In genomic region chr7:78990302-78991038, GRCm38 (mm10) we compare ENCODE assay signal across 8 mouse cellular contexts.
DNase-seq lines count a peak whose midpoint lies in the region; ATAC-seq and TF ChIP-seq lines count a peak whose summit lies in the region.

No protein-coding gene starts in this region.

- H3K9me3 ChIP-seq in kidney, embryonic 15.5 days (replicated peaks): no peaks in the 10 kb centered on the region
- no peaks in the 10 kb centered on the region for H3K9me3 ChIP-seq in forebrain, embryonic 11.5 days (ENCODE audit: control insufficient read depth, low read length)
- H3K9me3 ChIP-seq in kidney, postnatal 0 days (replicated peaks; ENCODE audit: low read length): no peaks in the 10 kb centered on the region
- no peaks in the 10 kb centered on the region for H3K9me3 ChIP-seq in neural tube, embryonic 11.5 days (ENCODE audit: control insufficient read depth, low read length)

- intact Hi-C loops in left cerebral cortex, postnatal 14 days (cut with DNase I): no loop called here

- peak overlapping the region; percentile 39; the same call in 1 of the 2 replicates for H3K9ac ChIP-seq in kidney, embryonic 15.5 days
- H3K9ac ChIP-seq in forebrain, embryonic 11.5 days (ENCODE audit: low read length): peak overlapping the region; percentile 66
- peak overlapping the region; percentile 31 for H3K9ac ChIP-seq in kidney, postnatal 0 days (ENCODE audit: low read depth, low read length)
- H3K9ac ChIP-seq in neural tube, embryonic 11.5 days (ENCODE audit: low read length): peak overlapping the region; percentile 47

- ATAC-seq in kidney, embryonic 15.5 days (replicated peaks; ENCODE audit: low FRiP score): peak; percentile 88
- peak; percentile 84 for ATAC-seq in forebrain, embryonic 11.5 days (replicated peaks; ENCODE audit: low FRiP score)
- ATAC-seq in kidney, postnatal 0 days (replicated peaks; ENCODE audit: low FRiP score, low read depth): peak; percentile 76
- peak; percentile 72 for ATAC-seq in neural tube, embryonic 11.5 days (ENCODE audit: insufficient read depth, low FRiP score, low TSS enrichment)

- 1% methylated on average over 27 of the region's 27 CpGs for WGBS in kidney, embryonic 15.5 days
- WGBS in forebrain, embryonic 11.5 days: 3% methylated on average over 27 of the region's 27 CpGs
- 3% methylated on average over 27 of the region's 27 CpGs for WGBS in kidney, postnatal 0 days
- 4% methylated on average over 27 of the region's 27 CpGs for WGBS in neural tube, embryonic 11.5 days

- H3K4me1 ChIP-seq in kidney, embryonic 15.5 days: peaks cover 13% of the 10 kb centered on the region
- H3K4me1 ChIP-seq in forebrain, embryonic 11.5 days (replicated peaks; ENCODE audit: control insufficient read depth, insufficient read depth, low read length): peaks cover 7% of the 10 kb centered on the region
- no peaks in the 10 kb centered on the region for H3K4me1 ChIP-seq in kidney, postnatal 0 days (replicated peaks; ENCODE audit: insufficient read depth, low read length)
- no peaks in the 10 kb centered on the region for H3K4me1 ChIP-seq in neural tube, embryonic 11.5 days (ENCODE audit: control insufficient read depth, insufficient read depth, low read length)

- H3K4me3 ChIP-seq in kidney, embryonic 15.5 days (replicated peaks): peak overlapping the region; percentile 43
- peak overlapping the region; percentile 36 for H3K4me3 ChIP-seq in forebrain, embryonic 11.5 days (ENCODE audit: low read depth, low read length)
- peak overlapping the region; percentile 15 for H3K4me3 ChIP-seq in kidney, postnatal 0 days (replicated peaks; ENCODE audit: low read depth, low read length)
- peak overlapping the region; percentile 27 for H3K4me3 ChIP-seq in neural tube, embryonic 11.5 days (ENCODE audit: low read depth, low read length)

- H3K4me2 ChIP-seq in kidney, embryonic 15.5 days: peak overlapping the region; percentile 83
- H3K4me2 ChIP-seq in forebrain, embryonic 11.5 days (ENCODE audit: low read depth, low read length, severe bottlenecking): peak overlapping the region; percentile 74
- peak overlapping the region; percentile 52 for H3K4me2 ChIP-seq in kidney, postnatal 0 days (ENCODE audit: low read length)
- H3K4me2 ChIP-seq in neural tube, embryonic 11.5 days (ENCODE audit: low read depth): peak overlapping the region; percentile 48

- H3K27me3 ChIP-seq in kidney, embryonic 15.5 days: peaks cover 16% of the 10 kb centered on the region; the same call in 1 of the 2 replicates
- H3K27me3 ChIP-seq in forebrain, embryonic 11.5 days (ENCODE audit: control insufficient read depth, insufficient read depth, low read length): no peaks in the 10 kb centered on the region
- H3K27me3 ChIP-seq in kidney, postnatal 0 days (ENCODE audit: insufficient read depth, low read length): no peaks in the 10 kb centered on the region
- H3K27me3 ChIP-seq in neural tube, embryonic 11.5 days (ENCODE audit: control insufficient read depth, insufficient read depth, low read length): no peaks in the 10 kb centered on the region

- DNase-seq in kidney, adult 9 months: no peak
- peak; percentile 49 for DNase-seq in adrenal gland, adult 2 months
- peak; percentile 82 for DNase-seq in forebrain, embryonic 11.5 days (ENCODE audit: low spot score)
- peak; percentile 81 for DNase-seq in kidney, postnatal 0 days (ENCODE audit: low spot score)
- DNase-seq in neural tube, embryonic 11.5 days (ENCODE audit: low spot score): peak; percentile 77
- DNase-seq in thymus, postnatal 10 days (ENCODE audit: low spot score in 2 of 2): no peak
- DNase-seq in left cerebral cortex, postnatal 14 days (ENCODE audit: low spot score in 2 of 2): no peak

- no peak for TF ChIP-seq CTCF in kidney, postnatal 0 days (IDR thresholded peaks at IDR 0.05; ENCODE audit: low read depth)

- no peaks in the 10 kb centered on the region for H3K36me3 ChIP-seq in kidney, embryonic 15.5 days
- H3K36me3 ChIP-seq in forebrain, embryonic 11.5 days (ENCODE audit: control insufficient read depth, insufficient read depth, low read length): no peaks in the 10 kb centered on the region
- no peaks in the 10 kb centered on the region for H3K36me3 ChIP-seq in kidney, postnatal 0 days (ENCODE audit: insufficient read depth, low read length)
- H3K36me3 ChIP-seq in neural tube, embryonic 11.5 days (ENCODE audit: control insufficient read depth, insufficient read depth, low read length): no peaks in the 10 kb centered on the region

- H3K27ac ChIP-seq in kidney, embryonic 15.5 days: no peak overlapping the region
- H3K27ac ChIP-seq in forebrain, embryonic 11.5 days (ENCODE audit: low read depth, low read length): no peak overlapping the region
- no peak overlapping the region for H3K27ac ChIP-seq in kidney, postnatal 0 days
- H3K27ac ChIP-seq in neural tube, embryonic 11.5 days (ENCODE audit: low read depth, low read length): no peak overlapping the region

Comparison
In these comparisons a context has a peak if more than half of its experiments do, and no peak if none do; other contexts are left out.
1. DNase-seq: peak in adrenal gland, adult 2 months (single experiment), forebrain, embryonic 11.5 days (single experiment), kidney, postnatal 0 days (single experiment) and neural tube, embryonic 11.5 days (single experiment); none in kidney, adult 9 months (single experiment), thymus, postnatal 10 days (0 of 2) and left cerebral cortex, postnatal 14 days (0 of 2).
2. Peak in every context shown above with its lines, with median percentiles within 50 percentile points of each other: ATAC-seq, H3K4me2 ChIP-seq, H3K4me3 ChIP-seq and H3K9ac ChIP-seq.